In genomic region chr9:111932455-111932854, GRCm38 (mm10) we compare ENCODE assay signal across 28 mouse cellular contexts.
A peak's percentile ranks its signal among the peaks of the same experiment; 100 is the strongest.
DNase-seq lines count a peak whose midpoint lies in the region; ATAC-seq and TF ChIP-seq lines count a peak whose summit lies in the region.
"Had no signal": no experiment of that assay in that cellular context is flagged by ENCODE, and none has a peak within 500 bp of the region (broad histone marks: within the 10 kb centered on the region; RNA-seq: fewer than 3 reads in every experiment).

No protein-coding gene starts in this region.

- no peaks in the 10 kb centered on the region for H3K36me3 ChIP-seq in forebrain, postnatal 0 days (ENCODE audit: insufficient read depth)
- no peaks in the 10 kb centered on the region for H3K36me3 ChIP-seq in forebrain, embryonic 11.5 days (ENCODE audit: control insufficient read depth, insufficient read depth, low read length)
- H3K36me3 ChIP-seq in midbrain, embryonic 15.5 days (replicated peaks) = no peaks in the 10 kb centered on the region
- no peaks in the 10 kb centered on the region for H3K36me3 ChIP-seq in midbrain, embryonic 11.5 days (ENCODE audit: control insufficient read depth, insufficient read depth, low read length)
- H3K36me3 ChIP-seq in limb, embryonic 12.5 days = no peaks in the 10 kb centered on the region
- H3K36me3 ChIP-seq: embryonic facial prominence, embryonic 13.5 days; forebrain, embryonic 10.5 days; heart, embryonic 12.5 days; heart, embryonic 15.5 days; hindbrain, embryonic 10.5 days; hindbrain, embryonic 13.5 days had no signal

- DNase-seq in forebrain, postnatal 0 days = no peak
- no peak for DNase-seq in forebrain, embryonic 11.5 days (ENCODE audit: low spot score)
- no peak for DNase-seq in midbrain, embryonic 11.5 days (ENCODE audit: low spot score, missing footprints)
- DNase-seq in mesoderm, embryonic 11.5 days (ENCODE audit: low read depth, low spot score) = peak; percentile 35
- DNase-seq in liver = no peak
- no peak for DNase-seq in testis, postnatal 14 days (ENCODE audit: low spot score)
- DNase-seq: adrenal gland, adult 2 months; adrenal gland, postnatal 14 days; cerebellum, adult 11-12 months; cerebellum, adult 8-10 months; cerebellum, postnatal 10 days; cerebellum, postnatal 36 days; gastrocnemius, postnatal 10 days; gastrocnemius, postnatal 36 days; heart, postnatal 10 days; heart, postnatal 36 days had no signal

- WGBS in forebrain, postnatal 0 days = 70% methylated on average over 6 of the region's 6 CpGs
- 82% methylated on average over 6 of the region's 6 CpGs for WGBS in forebrain, embryonic 11.5 days
- 77% methylated on average over 6 of the region's 6 CpGs for WGBS in midbrain, embryonic 15.5 days
- WGBS in midbrain, embryonic 11.5 days = 90% methylated on average over 6 of the region's 6 CpGs
- WGBS in limb, embryonic 12.5 days = 52% methylated on average over 6 of the region's 6 CpGs

- H3K4me2 ChIP-seq in forebrain, postnatal 0 days (ENCODE audit: low read depth) = no peak overlapping the region
- H3K4me2 ChIP-seq in forebrain, embryonic 11.5 days (ENCODE audit: low read depth, low read length, severe bottlenecking) = no peak overlapping the region
- H3K4me2 ChIP-seq in midbrain, embryonic 15.5 days = no peak overlapping the region
- H3K4me2 ChIP-seq in midbrain, embryonic 11.5 days = no peak overlapping the region
- H3K4me2 ChIP-seq in limb, embryonic 12.5 days = no peak overlapping the region
- H3K4me2 ChIP-seq: embryonic facial prominence, embryonic 13.5 days; heart, embryonic 12.5 days; heart, embryonic 15.5 days; hindbrain, embryonic 13.5 days had no signal

- H3K9me3 ChIP-seq in forebrain, postnatal 0 days (ENCODE audit: low read length) = no peaks in the 10 kb centered on the region
- H3K9me3 ChIP-seq in forebrain, embryonic 11.5 days (ENCODE audit: control insufficient read depth, low read length) = no peaks in the 10 kb centered on the region
- H3K9me3 ChIP-seq in midbrain, embryonic 15.5 days = no peaks in the 10 kb centered on the region
- no peaks in the 10 kb centered on the region for H3K9me3 ChIP-seq in midbrain, embryonic 11.5 days (ENCODE audit: control insufficient read depth, low read length)
- no peaks in the 10 kb centered on the region for H3K9me3 ChIP-seq in limb, embryonic 12.5 days
- H3K9me3 ChIP-seq: embryonic facial prominence, embryonic 13.5 days; forebrain, embryonic 10.5 days; heart, embryonic 12.5 days; heart, embryonic 15.5 days; hindbrain, embryonic 10.5 days; hindbrain, embryonic 13.5 days had no signal

- peak; percentile 27 for ATAC-seq in forebrain, postnatal 0 days
- no peak for ATAC-seq in forebrain, embryonic 11.5 days (replicated peaks; ENCODE audit: low FRiP score)
- ATAC-seq in midbrain, embryonic 15.5 days (replicated peaks) = 0 out of 2 replicates have a peak, but pooled peaks have one; percentile 30
- no peak for ATAC-seq in midbrain, embryonic 11.5 days (ENCODE audit: low FRiP score)
- peak; percentile 77 for ATAC-seq in limb, embryonic 12.5 days (ENCODE audit: insufficient number of reproducible peaks, insufficient read depth, low FRiP score, low TSS enrichment, low read depth)
- ATAC-seq: CD4-positive, CD25-positive, alpha-beta regulatory T cell, adult 4 months; forebrain, embryonic 14.5 days; hindbrain, embryonic 16.5 days; inflammation-experienced regulatory T-cells, adult 6 months had no signal

- no peaks in the 10 kb centered on the region for H3K27me3 ChIP-seq in forebrain, postnatal 0 days (ENCODE audit: insufficient read depth, low read length)
- H3K27me3 ChIP-seq in forebrain, embryonic 11.5 days (ENCODE audit: control insufficient read depth, insufficient read depth, low read length) = no peaks in the 10 kb centered on the region
- no peaks in the 10 kb centered on the region for H3K27me3 ChIP-seq in midbrain, embryonic 15.5 days (replicated peaks)
- no peaks in the 10 kb centered on the region for H3K27me3 ChIP-seq in midbrain, embryonic 11.5 days (ENCODE audit: control insufficient read depth, insufficient read depth, low read length)
- H3K27me3 ChIP-seq in limb, embryonic 12.5 days = no peaks in the 10 kb centered on the region
- H3K27me3 ChIP-seq: embryonic facial prominence, embryonic 13.5 days; heart, embryonic 12.5 days; heart, embryonic 15.5 days; hindbrain, embryonic 13.5 days had no signal

- no peak overlapping the region for H3K4me3 ChIP-seq in forebrain, postnatal 0 days (ENCODE audit: low read depth, low read length)
- no peak overlapping the region for H3K4me3 ChIP-seq in forebrain, embryonic 11.5 days (ENCODE audit: low read depth, low read length)
- no peak overlapping the region for H3K4me3 ChIP-seq in midbrain, embryonic 15.5 days
- no peak overlapping the region for H3K4me3 ChIP-seq in midbrain, embryonic 11.5 days (ENCODE audit: low read depth, low read length)
- no peak overlapping the region for H3K4me3 ChIP-seq in limb, embryonic 12.5 days (replicated peaks)
- H3K4me3 ChIP-seq: embryonic facial prominence, embryonic 13.5 days; forebrain, embryonic 10.5 days; heart, embryonic 12.5 days; heart, embryonic 15.5 days; hindbrain, embryonic 10.5 days; hindbrain, embryonic 13.5 days had no signal

- H3K4me1 ChIP-seq in forebrain, postnatal 0 days (ENCODE audit: insufficient read depth) = no peaks in the 10 kb centered on the region
- no peaks in the 10 kb centered on the region for H3K4me1 ChIP-seq in forebrain, embryonic 11.5 days (replicated peaks; ENCODE audit: control insufficient read depth, insufficient read depth, low read length)
- no peaks in the 10 kb centered on the region for H3K4me1 ChIP-seq in midbrain, embryonic 15.5 days
- H3K4me1 ChIP-seq in midbrain, embryonic 11.5 days (ENCODE audit: control insufficient read depth, insufficient read depth, low read length) = no peaks in the 10 kb centered on the region
- H3K4me1 ChIP-seq in limb, embryonic 12.5 days (replicated peaks) = peaks cover 6% of the 10 kb centered on the region
- H3K4me1 ChIP-seq: forebrain, embryonic 10.5 days; heart, embryonic 12.5 days; heart, embryonic 15.5 days; hindbrain, embryonic 10.5 days; hindbrain, embryonic 13.5 days had no signal

- H3K9ac ChIP-seq in forebrain, postnatal 0 days = no peak overlapping the region
- H3K9ac ChIP-seq in forebrain, embryonic 11.5 days (ENCODE audit: low read length) = no peak overlapping the region
- no peak overlapping the region for H3K9ac ChIP-seq in midbrain, embryonic 15.5 days
- no peak overlapping the region for H3K9ac ChIP-seq in midbrain, embryonic 11.5 days (ENCODE audit: low read length)
- H3K9ac ChIP-seq in limb, embryonic 12.5 days (replicated peaks) = no peak overlapping the region
- H3K9ac ChIP-seq: embryonic facial prominence, embryonic 13.5 days; heart, embryonic 12.5 days; heart, embryonic 15.5 days; hindbrain, embryonic 13.5 days had no signal

- TF ChIP-seq CTCF in forebrain, postnatal 0 days (IDR thresholded peaks at IDR 0.05; ENCODE audit: low read depth) = no peak

- no peak overlapping the region for H3K27ac ChIP-seq in forebrain, postnatal 0 days (ENCODE audit: low read depth, low read length)
- no peak overlapping the region for H3K27ac ChIP-seq in forebrain, embryonic 11.5 days (ENCODE audit: low read depth, low read length)
- no peak overlapping the region for H3K27ac ChIP-seq in midbrain, embryonic 15.5 days
- H3K27ac ChIP-seq in midbrain, embryonic 11.5 days (ENCODE audit: low read depth, low read length) = no peak overlapping the region
- H3K27ac ChIP-seq in limb, embryonic 12.5 days = no peak overlapping the region
- H3K27ac ChIP-seq: embryonic facial prominence, embryonic 13.5 days; forebrain, embryonic 10.5 days; heart, embryonic 15.5 days; hindbrain, embryonic 10.5 days; hindbrain, embryonic 13.5 days had no signal

Comparison
In these comparisons a context has a peak if more than half of its experiments do, and no peak if none do; other contexts are left out.
1. ATAC-seq: peak in forebrain, postnatal 0 days (single experiment), midbrain, embryonic 15.5 days (single experiment) and limb, embryonic 12.5 days (single experiment); none in forebrain, embryonic 11.5 days (single experiment) and midbrain, embryonic 11.5 days (single experiment).